In the genomic region with DNA sequence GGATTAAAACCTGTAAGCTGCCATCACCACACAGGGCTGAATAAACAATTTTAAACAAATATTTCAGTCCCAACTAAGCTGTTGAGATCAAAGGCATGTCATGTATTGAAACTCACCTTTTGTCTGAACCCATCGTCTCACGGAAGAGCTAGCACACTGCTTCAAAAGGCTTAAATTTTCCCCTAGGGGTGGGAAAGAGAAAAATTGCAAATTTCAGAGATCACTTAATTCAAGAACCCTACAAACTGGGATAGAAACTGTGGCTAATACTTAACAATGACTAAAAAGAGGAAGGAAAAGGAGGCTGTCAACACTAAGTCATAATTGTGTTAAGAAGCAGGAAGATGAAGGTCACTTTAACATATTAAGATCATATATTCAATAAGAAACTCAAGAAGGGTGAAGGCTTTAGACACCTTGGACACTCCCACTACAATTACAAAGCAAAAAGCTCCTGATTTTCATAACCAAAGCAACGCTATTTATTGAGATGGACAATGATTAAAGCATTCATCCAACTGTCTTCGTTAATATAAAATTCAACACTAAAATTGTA, we compare ENCODE assay signal across 8 mouse cellular contexts. TPM values are rescaled to one million over a fixed set of nuclear protein-coding genes. Genes with fewer than 3 reads are reported as not detected.
DNase-seq lines count a peak whose midpoint lies in the region; ATAC-seq and TF ChIP-seq lines count a peak whose summit lies in the region.

No protein-coding gene starts in this region.

- ATAC-seq in lung, embryonic 15.5 days (ENCODE audit: borderline replicate concordance, extremely low read depth, low FRiP score, low TSS enrichment), result no peak
- ATAC-seq in intestine, embryonic 15.5 days, result no peak
- ATAC-seq in neural tube, embryonic 15.5 days (ENCODE audit: low FRiP score), result no peak

- H3K9me3 ChIP-seq in lung, embryonic 15.5 days, result no peaks in the 10 kb centered on the region
- no peaks in the 10 kb centered on the region for H3K9me3 ChIP-seq in intestine, embryonic 15.5 days
- no peaks in the 10 kb centered on the region for H3K9me3 ChIP-seq in neural tube, embryonic 15.5 days (replicated peaks)

- peaks cover 59% of the 10 kb centered on the region for H3K36me3 ChIP-seq in lung, embryonic 15.5 days
- peaks cover 29% of the 10 kb centered on the region for H3K36me3 ChIP-seq in intestine, embryonic 15.5 days
- H3K36me3 ChIP-seq in neural tube, embryonic 15.5 days, result peaks cover 57% of the 10 kb centered on the region

- no peak for TF ChIP-seq POLR2A in cortical plate, adult 2 months (IDR thresholded peaks at IDR 0.05; ENCODE audit: extremely low read depth, insufficient read depth, low read length)

- peak overlapping the region; percentile 96 for H3K4me3 ChIP-seq in lung, embryonic 15.5 days
- peak overlapping the region; percentile 87 for H3K4me3 ChIP-seq in cortical plate, adult 2 months (ENCODE audit: insufficient read depth, low read length)
- peak overlapping the region; percentile 90 for H3K4me3 ChIP-seq in intestine, embryonic 15.5 days (replicated peaks)
- peak overlapping the region; percentile 95 for H3K4me3 ChIP-seq in neural tube, embryonic 15.5 days (replicated peaks)

- no peak overlapping the region for H3K27ac ChIP-seq in lung, embryonic 15.5 days
- no peak overlapping the region for H3K27ac ChIP-seq in cortical plate, adult 2 months (ENCODE audit: insufficient read depth, low read length)
- no peak overlapping the region for H3K27ac ChIP-seq in intestine, embryonic 15.5 days
- 0 out of 2 replicates have a peak overlapping the region, but pooled peaks have one; percentile 41 for H3K27ac ChIP-seq in neural tube, embryonic 15.5 days (replicated peaks)

- WGBS in lung, embryonic 15.5 days, result 11% methylated on average over 4 of the region's 4 CpGs
- WGBS in intestine, embryonic 15.5 days, result 17% methylated on average over 4 of the region's 4 CpGs
- WGBS in neural tube, embryonic 15.5 days, result 13% methylated on average over 4 of the region's 4 CpGs

- no peak for DNase-seq in lung, postnatal 4 days
- no peak for DNase-seq in embryo, embryonic 9.5 days (ENCODE audit: extremely low spot score)
- no peak for DNase-seq in layer of hippocampus, postnatal 14 days (ENCODE audit: low spot score in 2 of 2)
- DNase-seq in lung, adult 18-20 months, result no peak

- H3K9ac ChIP-seq in lung, embryonic 15.5 days, result peak overlapping the region; percentile 99
- H3K9ac ChIP-seq in intestine, embryonic 15.5 days, result peak overlapping the region; percentile 98
- peak overlapping the region; percentile 99 for H3K9ac ChIP-seq in neural tube, embryonic 15.5 days (replicated peaks)

- no peaks in the 10 kb centered on the region for H3K27me3 ChIP-seq in lung, embryonic 15.5 days
- H3K27me3 ChIP-seq in intestine, embryonic 15.5 days (replicated peaks), result no peaks in the 10 kb centered on the region
- H3K27me3 ChIP-seq in neural tube, embryonic 15.5 days (replicated peaks), result no peaks in the 10 kb centered on the region

- peaks cover 9% of the 10 kb centered on the region; the same call in 1 of the 2 replicates for H3K4me1 ChIP-seq in lung, embryonic 15.5 days
- peaks cover 2% of the 10 kb centered on the region; the same call in 1 of the 2 replicates for H3K4me1 ChIP-seq in cortical plate, adult 2 months (ENCODE audit: control insufficient read depth, insufficient read depth, low read length)
- H3K4me1 ChIP-seq in intestine, embryonic 15.5 days (replicated peaks), result 0 out of 2 replicates have a peak, but pooled peaks cover 6% of the 10 kb centered on the region
- H3K4me1 ChIP-seq in neural tube, embryonic 15.5 days, result peaks cover 23% of the 10 kb centered on the region

- H3K4me2 ChIP-seq in lung, embryonic 15.5 days, result peak overlapping the region; percentile 62
- H3K4me2 ChIP-seq in intestine, embryonic 15.5 days (replicated peaks), result peak overlapping the region; percentile 60
- H3K4me2 ChIP-seq in neural tube, embryonic 15.5 days, result peak overlapping the region; percentile 71

- no peak for TF ChIP-seq CTCF in cortical plate, adult 2 months (IDR thresholded peaks at IDR 0.05; ENCODE audit: extremely low read depth, insufficient read depth, low read length)

RNA-seq across cellular contexts. Expression of a gene that starts 1.3 kb away (rescaled TPM):
- polyA plus RNA-seq in lung, embryonic 15.5 days (2015; fragmentation: Nextera tagmentation; extraction: Ambion mirVana), result 188 and 202 TPM in 2 replicates
- 138 and 156 TPM in 2 replicates for polyA plus RNA-seq in cortical plate, adult 2 months (2012; rRNA removed)
- 153 and 154 TPM in 2 replicates for polyA plus RNA-seq in intestine, embryonic 15.5 days (2015; fragmentation: Nextera tagmentation; extraction: Ambion mirVana)
- 229 and 230 TPM in 2 replicates for polyA plus RNA-seq in neural tube, embryonic 15.5 days (2015; fragmentation: Nextera tagmentation; extraction: Ambion mirVana)
- total RNA-seq in layer of hippocampus, postnatal 14 days (2021), result 100 to 1,000 TPM; 157 to 160 TPM

RNA-seq across cellular contexts. Expression of a gene that starts 59.2 kb away (rescaled TPM):
- 12.3 and 13.7 TPM in 2 replicates for polyA plus RNA-seq in lung, embryonic 15.5 days (2015; fragmentation: Nextera tagmentation; extraction: Ambion mirVana)
- 29.1 and 30.1 TPM in 2 replicates for polyA plus RNA-seq in cortical plate, adult 2 months (2012; rRNA removed)
- 8.9 and 11.2 TPM in 2 replicates for polyA plus RNA-seq in intestine, embryonic 15.5 days (2015; fragmentation: Nextera tagmentation; extraction: Ambion mirVana)
- polyA plus RNA-seq in neural tube, embryonic 15.5 days (2015; fragmentation: Nextera tagmentation; extraction: Ambion mirVana), result 10.2 and 12.5 TPM in 2 replicates
- total RNA-seq in layer of hippocampus, postnatal 14 days (2021), result 1 to 10 TPM; 4.3 to 4.8 TPM
